Mouse (Mus musculus): ENCODE measurements around the gene Hk3.

Gene Hk3

DNA sequence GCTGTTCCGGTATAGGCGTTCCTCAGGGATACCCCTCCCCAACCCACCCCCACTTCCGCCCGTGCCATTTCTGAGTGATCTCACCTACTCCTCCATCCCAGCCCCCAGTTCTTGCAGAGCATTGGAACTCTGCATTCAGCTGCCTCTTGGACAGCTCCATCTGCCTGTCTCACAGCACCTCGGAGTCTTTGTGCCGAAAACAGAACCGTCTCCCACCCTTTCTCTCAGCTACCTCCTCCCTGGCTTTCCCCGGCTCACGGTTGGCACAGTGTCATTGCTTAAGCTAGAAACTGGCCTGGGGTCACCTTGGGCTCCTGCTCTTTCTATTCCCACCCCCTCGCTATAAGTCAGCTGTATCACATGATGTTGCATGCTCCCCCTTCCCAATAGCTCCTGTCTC lies 20.8 kb downstream of the Hk3 start:
- DNase-seq, result no peak

DNA sequence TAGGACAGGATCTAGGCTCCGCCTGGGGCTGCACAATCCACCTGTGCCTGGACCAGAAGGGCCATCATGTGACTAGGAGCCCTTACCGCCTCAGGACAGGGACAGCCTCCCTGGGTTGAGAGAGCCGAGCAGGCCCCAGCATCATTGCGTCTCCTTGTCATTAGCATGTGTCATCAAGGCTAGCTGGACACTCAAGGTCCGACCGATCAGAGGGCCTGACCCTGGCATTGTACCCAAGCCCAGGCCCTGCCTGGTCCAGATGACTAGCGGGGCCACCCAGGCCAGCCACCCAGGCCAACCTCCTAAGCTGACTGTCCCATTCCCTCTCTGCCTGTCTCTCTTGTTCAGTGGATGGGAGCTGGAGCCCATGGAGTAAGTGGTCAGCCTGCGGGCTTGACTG lies 23.6 kb downstream of the Hk3 start:
- no peak for DNase-seq

DNA sequence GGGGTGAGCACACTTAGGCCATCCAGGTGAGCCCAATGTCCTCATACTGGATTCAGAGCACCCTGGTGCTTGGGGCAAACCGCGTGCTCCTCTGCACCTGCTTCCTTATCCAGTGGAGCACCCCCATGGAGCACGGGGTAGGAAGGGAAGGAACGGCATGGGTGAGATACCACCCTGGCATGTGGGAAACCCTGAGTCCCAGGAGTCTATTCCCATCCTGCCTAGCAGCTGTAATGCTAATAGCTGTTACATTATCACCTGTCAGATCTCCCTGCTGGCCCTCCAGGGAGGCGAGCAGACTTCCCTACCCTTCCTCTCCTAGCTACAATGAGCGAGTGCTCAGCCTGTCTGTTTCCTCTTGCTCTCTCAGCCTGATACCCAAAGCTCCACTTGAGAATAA lies 26.0 kb downstream of the Hk3 start:
- no peak for DNase-seq

DNA sequence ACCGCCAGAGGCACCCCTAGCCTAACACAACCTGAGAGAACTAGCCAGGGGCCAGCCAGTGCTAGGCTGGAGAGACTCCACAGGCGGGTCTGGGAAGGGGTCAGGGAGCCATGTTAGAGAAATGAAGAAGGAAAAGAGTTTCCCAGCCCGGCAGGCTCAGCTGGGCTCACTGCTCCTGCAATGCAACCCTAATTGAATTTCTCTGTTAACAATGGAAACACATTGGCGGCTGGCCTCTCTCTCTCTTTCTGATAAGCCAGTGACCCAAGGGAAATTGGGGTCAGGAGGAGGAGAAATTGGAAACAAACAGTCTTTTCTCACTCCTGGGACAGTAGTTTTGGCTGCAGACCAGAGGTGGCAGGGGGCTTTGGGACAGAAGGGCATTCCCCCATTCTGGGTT lies 26.6 kb downstream of the Hk3 start:
- DNase-seq, result no peak

DNA sequence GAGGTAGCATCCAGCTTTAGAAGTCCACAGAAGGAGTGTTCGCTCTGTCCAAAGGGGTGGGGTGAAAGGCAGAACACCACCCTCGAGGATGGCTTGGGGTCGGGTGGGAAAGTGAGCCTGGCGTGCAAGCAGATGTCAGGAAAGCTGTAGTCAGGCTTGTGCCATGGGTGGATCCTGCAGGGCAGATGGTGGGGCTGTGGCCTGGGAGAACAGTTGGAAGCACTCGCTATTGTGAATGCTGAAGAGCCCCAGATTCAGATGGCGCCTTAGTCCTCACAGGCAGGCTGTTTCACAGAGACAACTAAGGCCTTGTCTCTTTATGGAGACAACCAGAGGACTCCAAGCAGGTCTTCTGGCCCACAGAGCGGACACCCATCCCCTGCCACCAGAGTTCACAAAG lies 29.0 kb downstream of the Hk3 start:
- no peak for DNase-seq

DNA sequence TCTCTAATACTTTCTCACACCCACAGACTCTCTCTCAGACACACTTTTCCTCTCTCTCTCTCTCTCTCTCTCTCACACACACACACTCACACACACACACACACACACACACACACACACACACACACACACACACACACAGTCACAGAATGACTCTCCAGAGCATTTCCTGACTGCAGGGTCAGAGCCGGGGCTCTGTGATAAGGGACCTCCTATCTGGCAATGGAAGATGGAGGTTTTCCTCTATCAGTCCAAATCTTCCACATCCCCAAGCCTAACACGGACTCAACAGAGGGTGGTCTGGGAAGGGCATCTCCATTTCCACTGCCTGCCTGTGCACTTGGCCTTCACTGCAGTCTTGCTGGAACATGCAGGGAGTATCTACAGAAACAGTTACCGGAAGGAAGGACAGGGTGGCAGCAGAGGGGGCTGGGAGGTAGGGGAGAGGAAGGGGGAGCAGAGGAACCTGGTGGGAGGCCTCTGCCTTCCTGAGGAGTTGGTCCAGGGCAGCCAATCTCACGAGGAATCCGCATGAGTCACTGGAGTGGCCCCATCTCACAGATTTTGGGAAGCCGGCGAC lies 32.9 kb downstream of the Hk3 start:
- no peak for DNase-seq

DNA sequence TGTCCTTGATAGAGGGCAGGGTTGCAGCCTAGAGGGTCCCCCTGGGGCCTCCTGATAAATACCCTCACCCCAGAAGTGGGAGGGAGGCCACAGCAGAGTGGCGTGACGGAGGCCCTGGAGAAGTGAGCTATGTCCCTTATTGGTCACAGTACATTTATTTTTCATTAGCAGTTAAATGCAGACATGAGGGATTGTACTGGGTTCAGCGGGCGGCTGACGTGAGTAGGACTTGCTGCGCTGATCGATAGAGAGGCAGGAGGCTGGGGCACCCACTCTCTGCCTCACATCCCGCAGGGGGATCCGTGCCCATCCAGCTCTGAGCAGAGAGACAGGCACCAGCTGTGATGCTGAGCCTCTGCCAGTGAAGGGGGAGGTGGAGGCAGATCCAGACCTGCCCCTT lies 33.8 kb downstream of the Hk3 start:
- DNase-seq, result no peak

DNA sequence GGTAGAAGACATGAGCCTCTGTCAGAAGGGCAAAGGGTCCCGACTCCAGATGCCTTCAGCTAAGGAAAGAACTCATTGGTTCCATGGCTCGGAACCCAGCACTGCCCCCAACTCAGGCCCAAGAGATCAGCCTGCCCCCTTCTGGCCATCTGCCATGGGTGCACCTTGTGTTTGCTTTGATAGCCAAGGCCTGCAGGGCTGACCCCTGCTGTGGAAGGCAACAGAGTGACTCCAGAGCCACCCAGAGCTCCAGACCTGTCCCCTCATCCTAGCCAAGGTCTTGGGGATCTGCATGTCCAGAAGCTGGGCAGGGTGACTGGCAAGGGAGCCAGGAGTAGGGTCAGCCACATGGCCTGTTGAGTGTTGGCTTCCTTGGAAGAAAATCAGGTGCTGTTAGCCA lies 37.6 kb downstream of the Hk3 start:
- no peak for DNase-seq

DNA sequence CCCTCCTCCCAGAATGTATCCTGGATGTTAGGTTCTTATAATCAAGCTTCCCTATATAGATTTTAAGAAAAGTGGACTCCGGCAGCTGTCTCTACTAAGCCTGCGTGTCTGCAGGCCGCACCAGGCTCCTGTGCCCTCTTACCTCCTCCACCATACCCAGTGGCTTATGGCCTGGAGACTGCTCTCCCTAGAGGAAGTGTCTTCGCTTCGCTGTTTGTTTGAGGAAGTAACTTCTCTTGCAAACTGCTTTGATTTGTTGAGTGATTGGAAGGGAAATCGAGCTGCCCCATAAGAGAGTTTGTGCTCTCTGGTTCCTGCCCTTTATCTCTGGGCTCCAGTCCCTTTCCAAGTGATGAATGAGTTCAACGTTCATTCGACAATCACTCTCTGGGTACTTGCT lies 38.2 kb downstream of the Hk3 start:
- DNase-seq, result no peak

DNA sequence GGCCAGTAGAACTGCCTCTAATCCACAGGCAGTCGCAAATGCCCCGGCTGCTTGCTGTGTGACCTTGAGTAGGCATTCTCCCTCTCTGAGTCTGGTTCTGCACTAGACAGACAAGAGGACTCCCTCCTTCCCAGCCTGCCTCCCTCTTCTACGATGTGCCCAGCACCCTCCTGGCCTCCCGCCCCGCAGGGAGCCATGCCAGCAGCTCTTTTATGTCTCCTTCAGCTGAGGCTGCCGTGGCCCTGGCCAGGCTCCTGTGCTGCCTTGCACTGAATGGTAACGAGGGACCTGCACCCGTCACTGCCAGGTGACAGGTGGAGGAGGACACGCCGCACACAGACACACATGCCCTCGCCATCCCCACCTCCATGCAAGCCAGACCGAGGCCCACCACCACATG lies 40.2 kb downstream of the Hk3 start:
- no peak for DNase-seq

DNA sequence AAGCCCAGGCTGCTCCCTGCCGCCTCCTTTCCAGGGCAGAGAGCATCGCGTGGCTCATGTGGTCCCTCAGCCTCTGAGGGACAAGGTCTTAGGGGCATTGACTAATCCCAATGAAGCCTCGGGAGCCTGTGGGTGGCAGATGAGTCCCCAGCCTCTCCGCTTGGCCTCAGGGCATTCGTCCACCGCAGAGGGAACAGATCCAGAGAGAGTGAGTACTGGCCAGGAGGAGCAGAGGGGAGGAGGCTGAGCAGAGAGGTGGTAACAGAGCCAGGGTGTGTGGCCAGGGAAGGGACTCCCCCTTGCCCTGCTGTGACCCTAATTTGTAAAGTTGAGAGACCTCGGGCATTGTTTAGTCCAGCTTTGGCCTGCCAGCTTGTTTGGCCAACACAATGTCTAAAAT lies 42.4 kb downstream of the Hk3 start:
- DNase-seq, result no peak

DNA sequence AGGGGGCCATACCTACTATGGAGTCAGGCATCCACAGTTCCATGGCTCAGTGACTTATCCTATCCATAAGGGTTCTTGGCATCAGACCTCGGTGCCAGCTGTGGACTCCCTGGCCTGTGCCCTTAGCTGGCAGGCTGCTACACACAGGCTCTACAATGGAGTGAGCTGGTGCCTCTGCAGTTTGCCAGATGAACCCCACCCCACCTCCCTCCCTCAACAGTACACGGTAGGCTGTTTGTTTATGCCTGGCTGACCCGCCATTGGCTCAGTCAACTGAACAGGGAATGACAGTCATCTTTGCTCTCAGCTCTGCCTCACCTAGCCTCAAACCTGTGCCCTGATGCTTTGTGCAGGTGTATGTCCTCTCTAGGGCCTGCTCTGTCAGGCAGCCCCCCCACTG lies 45.6 kb downstream of the Hk3 start:
- DNase-seq, result no peak

DNA sequence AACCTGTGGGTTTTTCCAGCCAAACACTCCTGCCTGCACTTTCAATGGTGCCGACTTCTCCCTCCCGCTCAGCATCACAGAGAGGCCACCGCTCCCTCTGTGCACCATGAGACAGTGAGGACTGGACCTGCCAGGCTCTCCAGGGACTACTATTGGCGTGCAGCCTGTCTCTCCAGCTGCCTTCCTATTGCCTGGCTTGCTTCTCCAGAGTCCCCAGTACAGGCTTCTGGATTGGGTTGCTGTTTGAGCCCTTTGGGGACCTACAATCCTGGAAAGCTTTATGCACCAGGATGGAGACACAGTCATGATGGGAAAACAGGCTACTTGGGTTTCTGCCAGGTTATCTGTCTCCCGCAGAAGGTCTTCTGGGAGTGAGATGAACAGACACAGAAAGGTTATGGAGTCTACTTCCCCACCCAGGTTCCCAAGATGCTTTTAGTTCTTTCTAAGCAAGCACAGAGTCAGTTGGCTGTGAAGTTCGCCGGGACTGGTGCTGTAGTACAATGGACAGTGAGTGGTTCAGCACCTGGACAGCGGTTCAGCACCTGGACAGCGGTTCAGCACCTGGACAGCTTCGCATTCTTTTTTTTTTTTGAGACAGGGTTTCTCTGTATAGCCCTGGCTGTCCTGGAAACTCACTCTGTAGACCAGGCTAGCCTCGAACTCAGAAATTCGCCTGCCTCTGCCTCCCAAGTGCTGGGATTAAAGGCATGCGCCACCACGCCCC lies 50.5 kb downstream of the Hk3 start:
- DNase-seq, result peak; percentile 16

DNA sequence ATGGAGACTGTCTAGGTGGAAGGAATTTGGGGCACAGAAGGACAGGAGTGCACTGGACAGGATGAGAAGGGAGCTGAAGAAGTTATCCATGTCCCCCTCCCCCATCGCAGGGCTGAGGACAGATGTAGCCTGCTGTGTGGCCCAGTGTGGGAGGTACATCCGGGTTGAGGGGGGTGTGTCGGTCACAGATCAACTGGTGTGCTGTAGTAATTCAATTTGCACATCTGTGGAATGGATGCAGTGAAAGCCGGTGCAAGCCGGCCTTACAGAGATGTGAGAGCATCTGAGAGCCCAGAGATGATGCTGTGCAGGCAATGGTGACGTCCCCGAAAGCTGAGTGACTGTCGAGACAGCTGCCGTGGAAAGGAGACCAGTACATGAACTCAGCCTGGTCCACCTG lies 51.7 kb downstream of the Hk3 start:
- DNase-seq, result no peak

DNA sequence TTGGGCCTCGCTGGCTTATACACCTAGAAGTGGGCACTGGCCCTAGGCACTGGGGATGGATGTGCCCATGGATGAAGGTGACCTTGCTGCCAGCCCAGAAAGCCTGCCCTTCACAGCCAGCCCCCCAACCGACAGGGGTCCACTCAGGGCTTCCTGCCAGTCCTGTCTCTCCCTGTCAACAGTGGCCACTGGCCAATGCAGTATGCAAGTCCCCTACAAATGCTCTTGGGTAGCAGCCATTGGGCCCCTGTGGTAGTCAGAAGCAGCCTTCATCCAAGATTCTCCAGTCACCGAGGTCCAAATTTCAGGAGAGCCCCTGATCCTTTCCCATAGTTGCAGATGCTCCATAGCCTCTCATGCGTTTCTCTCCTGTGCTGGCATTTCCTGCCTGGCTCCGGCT lies 52.5 kb downstream of the Hk3 start:
- no peak for DNase-seq

DNA sequence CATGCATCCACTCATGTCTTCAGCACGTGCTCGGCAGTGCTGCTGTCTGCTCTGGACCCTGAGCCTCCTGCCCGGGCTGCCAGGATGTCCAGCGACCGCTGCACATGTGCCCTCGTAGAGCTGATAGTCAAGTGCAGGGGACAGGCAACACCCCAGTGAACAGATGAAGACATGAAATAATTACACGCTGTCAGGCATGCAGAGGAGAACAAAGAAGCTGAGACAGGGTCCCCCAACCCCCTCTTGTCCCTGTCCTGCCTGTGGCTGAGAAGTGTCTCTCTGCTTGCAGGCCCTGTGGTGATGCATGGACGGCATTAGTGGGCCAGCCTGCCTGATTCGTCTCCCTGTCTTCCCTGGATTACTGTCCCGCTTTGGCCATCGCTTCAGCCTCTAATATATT lies 53.7 kb downstream of the Hk3 start:
- DNase-seq, result no peak

DNA sequence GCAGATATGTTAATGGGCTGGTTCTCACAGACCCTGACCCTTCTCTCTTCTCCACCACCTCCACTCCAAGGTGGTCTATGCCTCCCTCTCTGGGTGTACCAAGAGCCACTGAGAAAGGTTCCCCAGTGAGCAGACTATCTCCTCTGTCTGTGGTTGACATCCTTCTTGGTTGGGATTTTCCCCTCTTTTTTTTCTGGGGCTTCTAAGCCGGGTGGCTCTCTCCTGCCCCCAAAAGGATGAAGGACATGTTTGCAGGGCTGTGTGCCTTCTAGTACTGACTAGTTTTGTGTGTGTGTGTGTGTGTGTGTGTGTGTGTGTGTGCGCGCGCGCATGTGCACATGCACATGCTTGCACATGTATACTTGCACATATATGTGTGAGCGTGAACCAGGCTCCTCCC lies 55.9 kb downstream of the Hk3 start:
- DNase-seq, result no peak

DNA sequence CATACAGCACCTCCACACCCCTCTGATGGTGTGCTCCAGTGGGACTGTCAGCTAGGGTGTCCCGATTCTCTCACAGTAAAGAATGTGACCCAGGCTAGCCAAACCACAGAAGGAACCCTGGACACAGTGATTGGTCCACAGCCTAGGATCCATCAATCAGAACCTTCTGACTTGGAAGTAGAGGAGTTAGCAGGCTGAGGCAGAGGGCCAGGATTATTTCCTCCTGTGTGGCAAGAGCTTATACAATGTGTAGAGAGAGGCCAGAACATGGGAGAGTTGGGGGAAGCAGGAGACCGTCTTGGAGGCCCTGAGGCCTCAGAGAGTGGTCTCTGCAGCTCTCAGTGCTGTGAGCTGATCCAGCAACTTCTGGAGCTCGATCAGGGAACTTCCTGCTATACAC lies 60.7 kb downstream of the Hk3 start:
- no peak for DNase-seq

DNA sequence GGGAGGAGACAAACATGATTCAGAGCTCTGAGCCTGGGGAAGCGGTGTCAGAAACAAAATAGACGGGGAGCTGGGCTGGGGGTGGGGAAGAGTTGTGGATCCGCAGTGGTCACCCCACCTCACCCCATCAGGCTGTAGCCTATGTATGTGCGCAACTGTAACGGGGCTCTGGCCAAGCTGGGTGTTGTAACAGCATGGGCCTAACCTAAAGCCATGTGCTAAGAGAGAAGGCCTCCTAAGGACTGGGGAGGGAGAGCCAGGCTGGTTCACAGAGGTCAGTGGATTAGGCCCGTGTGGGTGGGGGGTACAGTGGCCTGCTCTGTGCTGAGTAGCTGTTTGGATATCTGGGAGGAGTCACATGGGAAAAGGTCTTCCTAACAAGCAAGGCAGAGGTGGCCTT lies 61.3 kb downstream of the Hk3 start:
- no peak for DNase-seq

DNA sequence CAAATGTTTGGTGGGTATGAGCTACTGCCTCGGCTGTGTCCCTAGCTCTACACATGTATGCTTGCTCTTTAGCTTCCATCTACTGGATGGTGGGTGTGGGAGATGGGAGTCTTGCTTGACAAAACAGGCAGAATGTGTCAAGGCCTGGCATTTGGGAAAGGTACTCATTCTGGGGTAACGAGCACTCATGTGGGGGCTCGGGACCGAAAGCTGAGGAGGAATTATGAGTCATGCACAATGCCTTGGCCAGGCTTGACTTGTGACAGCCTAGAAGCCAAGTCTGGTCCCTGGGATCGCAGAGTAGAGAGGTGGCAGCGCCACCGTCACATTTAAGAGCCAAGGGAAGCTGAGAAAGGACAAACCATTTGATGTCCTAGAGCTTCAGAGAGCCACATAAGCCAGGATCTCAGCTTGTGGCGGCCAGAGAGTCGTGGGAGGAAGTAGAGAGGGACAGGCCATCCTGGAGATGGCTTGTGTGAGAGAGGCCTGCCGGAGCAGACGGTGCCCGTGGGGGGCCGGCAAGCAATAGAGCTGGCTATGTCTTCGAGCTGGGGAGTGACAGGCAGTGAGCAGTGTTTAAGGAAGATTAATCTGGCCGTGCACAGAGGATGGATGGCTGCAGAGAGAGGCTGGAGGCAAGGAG lies 62.0 kb downstream of the Hk3 start:
- DNase-seq, result no peak

DNA sequence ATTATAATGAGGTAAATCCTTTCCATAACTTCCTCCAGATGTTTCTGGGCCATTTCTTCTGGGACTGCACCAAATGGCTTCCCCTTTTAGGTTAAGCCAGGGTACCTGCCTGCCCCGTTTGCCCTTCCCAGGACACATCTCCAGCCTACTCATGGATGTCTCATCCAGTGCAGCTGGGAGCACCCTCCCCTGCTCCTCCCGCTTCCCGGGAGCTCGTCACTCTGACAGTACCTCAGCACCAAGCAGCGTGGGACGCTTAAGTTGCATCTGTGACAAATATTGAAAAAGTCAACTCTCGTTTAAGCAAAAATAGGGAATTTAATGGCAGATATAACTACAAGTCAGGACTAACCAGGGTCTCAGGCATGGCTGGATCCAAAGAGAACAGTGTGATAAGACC lies 63.9 kb downstream of the Hk3 start:
- no peak for DNase-seq
